ENCODE assay signal across 8 mouse cellular contexts in the genomic region with DNA sequence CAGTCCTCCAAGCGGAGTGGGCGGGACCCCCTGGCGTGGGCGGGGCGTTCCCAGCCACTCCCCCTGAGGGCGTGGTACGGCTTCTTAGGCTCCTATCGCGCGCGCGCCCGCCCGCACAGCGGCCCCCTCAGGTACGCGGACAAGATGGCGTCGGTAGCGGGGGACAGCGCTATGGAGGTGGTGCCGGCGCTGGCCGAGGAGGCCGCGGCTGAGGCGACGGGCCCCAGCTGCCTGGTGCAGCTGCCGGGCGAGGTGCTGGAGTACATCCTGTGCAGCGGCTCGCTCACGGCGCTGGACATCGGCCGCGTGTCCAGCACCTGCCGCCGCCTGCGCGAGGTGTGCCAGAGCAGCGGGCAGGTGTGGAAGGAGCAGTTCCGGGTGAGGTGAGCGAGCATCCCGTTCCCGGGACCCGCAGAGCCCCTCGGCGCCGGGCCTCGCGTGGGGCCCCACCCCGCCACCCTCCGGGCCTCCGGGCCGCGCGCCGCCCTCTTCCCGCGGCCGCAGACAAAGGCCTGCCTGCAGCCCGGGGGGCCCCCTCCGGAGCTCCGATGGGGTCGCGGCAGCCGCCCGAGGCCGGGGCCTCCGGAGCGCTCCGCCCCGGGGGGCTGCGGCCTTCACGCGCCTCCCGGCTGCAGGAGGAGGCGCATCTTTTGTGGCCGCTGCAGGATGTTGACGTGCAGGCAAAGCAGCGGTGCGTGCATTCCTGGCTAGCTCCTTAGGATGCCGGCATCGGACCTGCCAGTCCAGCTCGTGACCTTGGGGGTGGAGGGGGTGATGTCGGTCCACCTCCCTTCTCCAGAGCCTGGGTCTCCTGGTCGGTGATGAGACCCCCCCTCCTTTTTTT. TPM values are rescaled to one million over a fixed set of nuclear protein-coding genes. Genes with fewer than 3 reads are reported as not detected.
DNase-seq lines count a peak whose midpoint lies in the region; ATAC-seq lines count a peak whose summit lies in the region.

Gene Fbxo21, plus strand, starts transcription at position 74 of the 844 bp plus-strand sequence.

- H3K36me3 ChIP-seq in heart, embryonic 14.5 days (ENCODE audit: control insufficient read depth, insufficient read depth, low read length), result peaks cover 29% of the 10 kb centered on the region
- peaks cover 27% of the 10 kb centered on the region for H3K36me3 ChIP-seq in liver, embryonic 13.5 days
- no peaks in the 10 kb centered on the region for H3K36me3 ChIP-seq in stomach, embryonic 16.5 days (ENCODE audit: control insufficient read depth, insufficient read depth, low read length)

- H3K4me3 ChIP-seq in brown adipose tissue, adult 24 weeks (ENCODE audit: insufficient read depth, low read depth, low read length), result peak within 1 kb of the TSS; percentile 91
- H3K4me3 ChIP-seq in heart, embryonic 14.5 days (ENCODE audit: control insufficient read depth in 1 of 2, insufficient read depth in 1 of 2, low read depth in 1 of 2, low read length in 2 of 2), result peak within 1 kb of the TSS; percentile 80 to 99
- peak within 1 kb of the TSS; percentile 91 for H3K4me3 ChIP-seq in liver, embryonic 13.5 days (replicated peaks)
- peak within 1 kb of the TSS; percentile 95 for H3K4me3 ChIP-seq in stomach, embryonic 16.5 days (replicated peaks; ENCODE audit: low read length)

- H3K9ac ChIP-seq in heart, embryonic 14.5 days (ENCODE audit: low read length), result peak within 1 kb of the TSS; percentile 98
- H3K9ac ChIP-seq in liver, embryonic 13.5 days, result peak within 1 kb of the TSS; percentile 86
- H3K9ac ChIP-seq in stomach, embryonic 16.5 days (ENCODE audit: low read length), result peak within 1 kb of the TSS; percentile 90

- H3K27me3 ChIP-seq in heart, embryonic 14.5 days (ENCODE audit: control insufficient read depth, insufficient read depth, low read length), result no peaks in the 10 kb centered on the region
- H3K27me3 ChIP-seq in liver, embryonic 13.5 days, result 0 out of 2 replicates have a peak, but pooled peaks cover 3% of the 10 kb centered on the region
- H3K27me3 ChIP-seq in stomach, embryonic 16.5 days (ENCODE audit: control insufficient read depth, insufficient read depth, low read length), result no peaks in the 10 kb centered on the region

- no peak within 1 kb of the TSS for H3K27ac ChIP-seq in brown adipose tissue, adult 24 weeks (replicated peaks; ENCODE audit: low read depth, low read length)
- H3K27ac ChIP-seq in heart, embryonic 14.5 days (replicated peaks in 1 of 2; ENCODE audit: control insufficient read depth in 1 of 2, insufficient read depth in 1 of 2, low read depth in 2 of 2, low read length in 2 of 2), result peak within 1 kb of the TSS; percentile 25 to 78
- H3K27ac ChIP-seq in liver, embryonic 13.5 days, result peak within 1 kb of the TSS; percentile 39
- H3K27ac ChIP-seq in stomach, embryonic 16.5 days (ENCODE audit: low read length), result peak within 1 kb of the TSS; percentile 76

- ATAC-seq in heart, embryonic 14.5 days (ENCODE audit: insufficient number of reproducible peaks, insufficient read depth, low FRiP score, low read depth), result peak; percentile 93
- peak; percentile 86 for ATAC-seq in liver, embryonic 13.5 days (ENCODE audit: low read depth)
- peak; percentile 96 for ATAC-seq in stomach, embryonic 16.5 days (ENCODE audit: insufficient read depth, low FRiP score)

- WGBS in heart, embryonic 14.5 days, result under 1% methylated on average over 87 of the region's 88 CpGs
- WGBS in liver, embryonic 13.5 days (ENCODE audit: insufficient replicate concordance), result under 1% methylated on average over 85 of the region's 88 CpGs
- WGBS in stomach, embryonic 16.5 days, result under 1% methylated on average over 79 of the region's 88 CpGs

- peak within 1 kb of the TSS; percentile 77 for H3K4me2 ChIP-seq in heart, embryonic 14.5 days (ENCODE audit: low read length)
- H3K4me2 ChIP-seq in liver, embryonic 13.5 days, result peak within 1 kb of the TSS; percentile 94
- H3K4me2 ChIP-seq in stomach, embryonic 16.5 days (ENCODE audit: low read depth, low read length), result peak within 1 kb of the TSS; percentile 62

- H3K9me3 ChIP-seq in heart, embryonic 14.5 days (ENCODE audit: control insufficient read depth, low read length), result no peaks in the 10 kb centered on the region
- no peaks in the 10 kb centered on the region for H3K9me3 ChIP-seq in liver, embryonic 13.5 days (replicated peaks)
- no peaks in the 10 kb centered on the region for H3K9me3 ChIP-seq in stomach, embryonic 16.5 days (replicated peaks; ENCODE audit: control insufficient read depth, low read length)

- DNase-seq in CD4-positive, CD25-positive, alpha-beta regulatory T cell, adult 2 months (ENCODE audit: low read depth, low spot score), result peak; percentile 93
- peak; percentile 83 for DNase-seq in fibroblast of lung, adult 2 months (ENCODE audit: low read depth)
- peak; percentile 98 for DNase-seq in kidney, postnatal 14 days
- DNase-seq in liver, embryonic 13.5 days, result peak; percentile 93
- peak; percentile 97 for DNase-seq in neural tube, embryonic 10.5 days (ENCODE audit: extremely low spot score, low spot score)

- peaks cover 12% of the 10 kb centered on the region for H3K4me1 ChIP-seq in brown adipose tissue, adult 24 weeks (ENCODE audit: control insufficient read depth, insufficient read depth, insufficient read length, low read length)
- peaks cover 9 to 12% of the 10 kb centered on the region in 2 experiments for H3K4me1 ChIP-seq in heart, embryonic 14.5 days (ENCODE audit: control insufficient read depth in 2 of 2, insufficient read depth in 2 of 2, low read length in 2 of 2)
- H3K4me1 ChIP-seq in liver, embryonic 13.5 days (replicated peaks), result peaks cover 42% of the 10 kb centered on the region
- peaks cover 23% of the 10 kb centered on the region for H3K4me1 ChIP-seq in stomach, embryonic 16.5 days (ENCODE audit: control insufficient read depth, insufficient read depth, low read length)

RNA-seq across cellular contexts. Expression of gene Fbxo21, which starts in this region (rescaled TPM):
- polyA plus RNA-seq in brown adipose tissue, adult 24 weeks (2012; ENCODE audit: insufficient read depth, insufficient read length, missing spikeins), result 37.9 and 55.5 TPM in 2 replicates
- 53.8 and 54.0 TPM in 2 replicates for polyA plus RNA-seq in heart, embryonic 14.5 days (2014; fragmentation: Nextera tagmentation; extraction: Ambion mirVana)
- 16.9 and 19.6 TPM in 2 replicates for polyA plus RNA-seq in liver, embryonic 13.5 days (2015; fragmentation: Nextera tagmentation; extraction: Ambion mirVana)
- polyA plus RNA-seq in stomach, embryonic 16.5 days (2015; fragmentation: Nextera tagmentation; extraction: Ambion mirVana), result 56.7 and 57.5 TPM in 2 replicates
